Mouse (Mus musculus): Measurements from ENCODE around the gene Smurf1.

Smurf1 gene

DNA sequence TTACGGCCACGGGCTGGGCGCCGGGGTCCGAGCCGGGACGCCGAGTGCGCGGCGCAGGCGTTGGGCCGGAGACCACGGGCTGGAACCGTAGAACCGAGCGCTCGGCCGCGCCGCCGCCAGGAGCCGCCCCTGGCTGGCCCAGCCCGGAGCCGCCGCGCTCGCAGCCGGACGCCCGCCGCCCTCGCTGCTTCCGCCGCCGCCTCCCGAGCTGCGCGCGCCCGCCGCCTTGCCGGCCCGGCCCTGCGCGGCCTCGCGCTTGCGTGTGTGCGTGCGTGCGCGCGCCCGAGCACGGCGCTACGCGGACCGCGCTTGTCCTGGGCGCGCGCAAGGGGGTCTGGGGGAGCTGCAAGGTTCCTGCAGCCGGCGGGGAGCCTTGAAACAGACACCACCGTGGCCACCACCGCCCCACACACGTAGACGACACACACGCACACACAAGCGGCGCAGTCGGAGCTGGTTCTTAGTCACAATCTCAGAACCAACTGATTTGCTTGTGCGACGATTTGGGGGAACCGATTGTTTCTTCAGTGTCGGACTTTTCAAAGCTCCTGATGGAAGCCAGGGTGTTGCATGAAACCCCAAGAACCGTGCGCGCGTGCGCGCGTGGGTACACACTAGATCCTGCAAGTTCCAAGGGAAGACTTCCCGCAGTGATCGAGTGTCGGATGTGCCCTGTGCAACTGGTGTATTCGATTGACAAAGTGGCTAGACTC lies at the start of gene Smurf1:
Gene Smurf1, minus strand, starts transcription at position 209 of the 713 bp plus-strand sequence.
- peak; percentile 65 for DNase-seq (ENCODE audit: low read depth)

DNA sequence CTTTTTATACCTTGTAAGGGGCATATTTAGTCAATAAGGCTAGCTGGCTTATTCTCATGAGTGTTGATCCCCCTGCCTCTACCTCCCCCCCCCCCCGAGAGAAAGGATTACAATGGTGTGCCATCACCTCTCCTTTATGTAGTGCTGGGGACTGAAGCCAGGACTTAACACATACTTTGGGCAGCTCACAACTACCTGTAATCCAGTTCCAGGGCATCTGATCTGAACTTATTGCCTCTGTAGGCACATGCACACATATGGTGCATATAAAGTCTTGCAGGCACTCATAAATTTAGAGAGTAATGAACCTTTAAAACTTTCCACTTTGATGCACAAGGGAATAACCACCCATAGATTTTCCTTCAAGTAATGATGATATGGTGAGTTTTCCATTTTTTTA lies 48.6 kb upstream of the Smurf1 start:
- DNase-seq (ENCODE audit: low read depth) = no peak

DNA sequence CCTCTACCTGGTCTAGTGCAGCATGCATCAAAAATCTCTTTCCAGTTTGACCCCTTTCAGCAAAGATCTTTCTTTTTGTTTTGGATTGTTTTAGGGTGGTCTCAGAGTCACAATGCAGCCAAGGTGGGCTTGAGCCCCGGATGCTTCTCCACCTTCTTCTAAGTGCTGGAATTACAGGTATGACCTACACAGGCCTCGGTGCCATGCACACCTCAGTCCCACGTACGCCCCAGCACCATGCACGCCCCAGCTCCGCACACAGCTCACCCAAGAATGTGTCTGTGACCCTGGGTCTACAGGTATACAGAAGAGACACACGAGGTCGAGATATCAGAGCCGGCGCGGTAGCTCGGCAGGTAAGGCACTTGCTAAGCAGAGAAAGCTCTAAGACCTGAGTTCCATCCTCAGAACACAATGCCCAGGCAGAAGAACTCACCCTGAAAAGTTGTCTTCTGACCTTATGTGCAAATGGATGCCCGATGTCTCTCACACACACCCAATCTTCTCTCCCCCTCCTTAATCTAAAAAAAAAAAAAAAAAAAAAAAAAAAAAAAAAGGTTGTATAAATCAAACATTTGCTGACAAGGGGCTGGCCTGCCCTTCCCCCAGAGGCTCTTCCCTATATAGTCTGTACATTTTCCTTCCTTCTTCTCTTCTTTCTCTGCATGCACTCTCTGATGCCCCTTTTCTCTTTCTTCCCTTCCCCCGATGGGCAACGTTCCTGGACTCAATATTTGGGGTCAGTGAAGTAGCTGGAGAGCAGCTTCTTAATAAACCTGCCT lies 43.4 kb upstream of the Smurf1 start:
- DNase-seq (ENCODE audit: low read depth) = no peak

DNA sequence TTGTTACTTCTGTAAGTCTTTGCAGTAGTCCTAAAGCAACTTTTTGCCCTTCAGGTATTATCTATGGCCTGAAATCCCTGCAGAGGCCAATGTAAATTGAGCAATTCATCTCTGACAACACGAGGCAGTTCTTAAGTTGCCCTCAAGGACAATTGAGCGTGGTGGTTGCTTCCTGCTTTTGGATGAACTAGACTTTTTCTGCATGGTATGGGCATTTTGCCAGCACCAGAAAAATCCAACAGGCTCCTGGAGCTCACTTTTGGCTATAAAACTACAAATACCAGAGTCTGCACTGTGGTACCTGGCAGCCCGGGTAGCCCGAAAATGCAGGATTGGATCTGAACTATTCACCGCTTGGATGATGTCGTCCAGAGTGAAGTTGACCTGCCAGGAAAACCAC lies 39.9 kb upstream of the Smurf1 start:
- DNase-seq (ENCODE audit: low read depth) = no peak

DNA sequence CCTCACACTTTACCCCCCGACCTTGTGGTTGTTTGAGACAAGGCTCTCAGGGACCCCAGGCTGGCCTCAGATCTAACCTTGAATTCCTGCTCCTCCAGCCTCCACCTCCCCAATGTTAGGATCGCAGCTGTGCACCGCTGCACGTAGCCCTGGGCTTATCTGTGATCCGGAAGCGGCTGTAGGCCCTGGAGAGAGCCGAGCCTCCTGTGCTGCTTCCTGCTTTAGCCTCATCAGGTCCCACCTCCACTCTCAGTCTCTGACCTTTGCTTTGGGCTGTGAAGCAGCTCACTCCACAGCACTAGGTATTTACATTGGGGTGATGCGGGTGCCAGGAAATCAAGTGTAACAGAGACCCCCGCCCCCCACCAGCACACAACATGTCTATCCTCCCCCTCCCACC lies 38.8 kb upstream of the Smurf1 start:
- DNase-seq (ENCODE audit: low read depth) = no peak

DNA sequence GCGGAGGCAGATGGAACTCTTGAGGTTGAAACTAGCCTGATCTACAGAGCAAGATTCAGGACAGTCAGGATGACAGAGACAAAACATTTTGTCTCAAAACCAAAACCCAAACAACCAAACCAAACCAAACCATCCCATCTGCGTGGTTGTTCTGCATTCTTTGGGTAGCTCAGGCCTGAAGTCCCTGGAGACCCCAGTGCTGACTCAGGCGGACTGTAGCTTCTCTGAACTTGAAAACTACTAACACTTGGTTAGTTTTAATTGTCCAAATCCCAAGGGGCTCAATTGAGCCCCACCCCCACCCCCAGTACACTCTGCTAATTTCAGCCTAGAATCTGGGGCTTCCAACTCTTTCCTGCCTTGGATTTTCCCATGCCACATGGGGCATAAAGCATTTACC lies 37.7 kb upstream of the Smurf1 start:
- no peak for DNase-seq (ENCODE audit: low read depth)

DNA sequence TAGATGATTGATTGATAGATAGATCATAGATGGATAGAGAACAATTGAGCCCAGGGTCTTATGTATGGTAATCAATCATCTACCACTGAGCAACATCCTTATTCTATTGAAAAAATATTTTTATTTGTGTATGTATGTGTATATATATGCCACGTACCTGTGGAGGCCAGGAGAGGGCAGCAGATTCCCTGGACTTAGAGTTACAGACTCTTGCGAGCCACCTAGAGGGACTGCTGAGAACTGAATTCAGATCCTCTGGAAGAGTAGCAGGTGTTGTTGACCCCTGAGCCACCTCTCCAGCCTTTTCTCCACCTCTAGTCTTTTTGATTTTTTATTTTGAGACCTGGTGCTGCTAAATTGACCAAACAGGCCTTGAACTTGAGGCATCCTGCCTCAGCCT lies 32.8 kb upstream of the Smurf1 start:
- DNase-seq (ENCODE audit: low read depth) = peak; percentile 58

DNA sequence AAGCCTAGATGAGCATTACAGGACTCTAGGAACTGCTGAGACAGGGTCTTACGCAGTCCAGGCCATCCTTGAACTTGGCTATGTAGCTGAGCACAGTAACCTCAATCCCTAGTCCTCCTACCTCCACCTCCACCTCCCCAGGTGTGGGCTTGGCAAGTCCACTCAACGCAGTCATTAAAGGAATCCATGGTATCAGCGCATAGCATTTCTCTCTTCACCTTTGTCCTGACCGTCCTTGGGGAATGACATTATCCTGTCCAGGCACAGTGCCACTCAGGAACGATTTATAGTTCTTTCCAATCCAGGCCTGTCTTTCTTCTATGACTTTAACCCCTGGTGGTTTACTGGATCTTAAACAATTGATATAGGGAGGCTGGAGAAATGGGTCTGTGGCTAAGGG lies 24.8 kb upstream of the Smurf1 start:
- no peak for DNase-seq (ENCODE audit: low read depth)

DNA sequence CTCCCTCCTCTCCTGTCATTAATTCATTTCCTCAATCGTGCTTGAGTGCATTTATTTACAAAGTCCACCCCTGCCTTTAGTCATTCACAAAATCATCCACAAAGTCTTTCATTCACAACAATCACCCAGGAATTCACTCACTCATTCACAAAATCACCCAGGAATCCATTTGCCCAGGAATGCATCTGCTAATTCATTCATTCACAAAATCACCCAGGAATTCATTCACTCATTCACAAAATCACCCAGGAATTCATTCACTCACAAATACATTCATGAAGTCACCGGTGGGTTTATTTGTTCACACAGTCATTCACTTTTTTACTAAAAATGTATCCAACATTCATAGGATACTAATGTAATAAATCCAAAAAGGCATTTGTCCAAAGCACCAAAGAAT lies 24.4 kb upstream of the Smurf1 start:
- DNase-seq (ENCODE audit: low read depth) = no peak

DNA sequence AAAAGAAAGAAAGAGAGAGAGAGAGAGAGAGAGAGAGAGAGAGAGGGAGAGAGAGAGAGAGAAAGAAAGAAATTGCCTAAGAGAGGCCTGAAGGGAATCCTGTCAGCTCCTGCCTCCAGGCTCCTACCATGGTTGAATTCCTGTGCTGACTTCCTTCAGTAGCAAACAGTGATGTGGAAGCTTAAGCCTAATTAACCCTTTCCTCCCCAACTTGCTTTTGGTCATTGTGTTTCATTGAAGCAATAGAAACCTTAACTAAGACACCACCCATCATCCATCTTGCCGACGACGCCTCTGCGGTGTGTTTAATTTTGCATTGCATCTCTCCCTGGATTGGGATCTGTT lies 23.4 kb upstream of the Smurf1 start:
- DNase-seq (ENCODE audit: low read depth) = no peak

DNA sequence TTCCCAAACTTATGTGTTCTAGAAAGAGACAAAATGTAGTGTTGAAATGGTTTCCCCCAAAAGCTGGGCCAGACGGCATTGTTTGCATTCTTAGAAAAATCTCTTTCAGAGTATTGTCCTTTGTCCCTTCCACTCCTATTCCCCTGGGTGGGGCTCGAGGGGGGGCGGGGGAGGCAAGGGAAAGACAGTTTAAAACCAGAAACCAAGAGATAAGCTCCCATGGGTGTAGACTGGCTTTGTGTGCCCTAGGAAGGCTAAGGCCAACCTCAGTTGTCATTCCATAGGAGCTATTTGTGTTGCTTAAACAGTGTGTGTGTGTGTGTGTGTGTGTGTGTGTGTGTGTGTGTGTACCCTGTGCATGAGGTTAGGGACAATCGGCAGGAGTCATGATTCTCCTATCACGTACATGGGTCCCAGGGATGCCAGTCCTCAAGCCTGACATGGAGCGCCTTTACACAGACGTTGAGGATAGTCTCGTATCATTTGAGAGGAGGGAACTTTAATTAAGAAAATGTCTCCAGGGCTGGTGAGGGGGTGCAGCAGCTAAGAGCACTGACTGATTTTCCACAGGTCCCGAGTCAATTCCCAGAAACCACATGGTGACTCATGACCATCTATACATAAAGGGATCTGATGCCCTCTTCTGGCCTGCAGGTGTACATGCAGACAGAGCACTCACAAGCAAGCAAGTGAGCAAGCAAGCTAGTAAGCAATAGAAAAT lies 22.9 kb upstream of the Smurf1 start:
- DNase-seq (ENCODE audit: low read depth) = no peak

DNA sequence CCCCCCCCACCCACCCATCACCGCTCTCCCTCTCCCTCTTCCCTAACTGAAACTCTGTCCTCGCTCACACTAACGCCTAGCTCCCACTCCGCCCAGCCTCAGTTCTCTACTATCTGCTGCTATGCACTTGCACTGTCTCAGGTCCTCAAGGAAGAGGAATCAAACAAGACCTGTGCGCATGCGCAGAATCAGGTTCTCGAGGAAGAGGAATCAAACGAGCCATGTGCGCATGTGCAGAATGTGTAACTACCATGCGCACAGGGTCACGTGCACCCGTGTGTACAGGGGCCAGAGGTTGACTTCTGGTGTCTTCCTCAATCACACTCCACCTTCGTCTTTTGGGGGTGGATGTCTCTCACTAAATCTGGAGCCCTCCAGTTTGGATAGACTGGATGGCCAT lies 21.9 kb upstream of the Smurf1 start:
- DNase-seq (ENCODE audit: low read depth) = no peak

DNA sequence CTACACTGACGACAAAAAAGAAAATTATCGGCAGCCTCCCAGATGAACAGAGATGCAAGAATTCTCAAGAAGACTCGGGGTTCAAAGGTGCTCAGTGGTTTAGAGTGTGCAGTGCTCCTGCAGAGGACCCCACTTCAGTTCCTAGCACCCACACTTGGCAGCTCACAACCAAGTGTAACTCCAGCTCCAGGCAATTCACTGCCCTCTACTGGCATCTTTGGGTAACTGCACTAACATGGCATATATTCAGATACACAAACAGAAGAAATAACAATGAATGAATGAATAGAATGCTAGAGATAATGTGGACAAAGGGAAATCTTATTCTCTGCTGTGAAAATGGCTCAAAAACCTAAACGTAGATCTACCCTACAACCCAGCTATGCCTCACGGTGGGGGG lies 19.2 kb upstream of the Smurf1 start:
- no peak for DNase-seq (ENCODE audit: low read depth)

DNA sequence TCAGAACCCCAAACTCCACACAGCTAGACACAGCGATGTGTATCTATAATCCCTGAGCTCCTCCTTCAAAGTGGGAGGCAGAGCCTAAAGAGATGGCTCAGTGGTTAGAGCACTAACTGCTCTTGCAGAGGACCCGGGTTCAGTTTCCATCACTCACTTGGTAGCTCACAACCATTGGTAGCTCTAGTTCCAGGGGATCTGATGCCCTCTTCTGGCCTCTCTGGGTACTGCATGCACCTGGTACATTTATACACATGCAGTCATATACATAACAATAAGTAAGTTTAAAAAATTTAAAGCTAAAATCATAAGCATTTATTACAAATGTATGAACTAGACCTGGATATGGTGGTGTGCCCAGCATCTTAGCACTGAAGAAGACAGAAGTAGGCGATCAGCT lies 17.6 kb upstream of the Smurf1 start:
- DNase-seq (ENCODE audit: low read depth) = no peak

DNA sequence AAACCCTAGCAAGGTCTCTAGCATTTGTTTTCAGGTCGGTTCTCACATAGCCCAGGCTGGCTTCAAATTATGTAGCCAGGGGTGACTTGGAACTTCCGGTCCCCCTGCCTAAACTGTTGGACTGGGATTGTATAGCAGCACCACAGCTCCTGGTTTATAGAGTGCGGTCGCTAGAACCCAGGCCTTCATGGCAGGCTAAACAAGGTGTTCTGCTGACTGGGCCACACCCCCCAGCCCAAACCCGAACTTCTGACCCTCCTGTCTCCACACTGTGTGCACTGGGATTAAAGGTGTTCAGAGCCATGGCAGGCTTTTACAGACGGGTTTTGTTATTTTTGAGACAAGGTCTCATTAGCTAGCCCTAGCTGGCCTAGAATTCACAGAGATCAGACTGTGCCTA lies 13.5 kb upstream of the Smurf1 start:
- DNase-seq (ENCODE audit: low read depth) = no peak

DNA sequence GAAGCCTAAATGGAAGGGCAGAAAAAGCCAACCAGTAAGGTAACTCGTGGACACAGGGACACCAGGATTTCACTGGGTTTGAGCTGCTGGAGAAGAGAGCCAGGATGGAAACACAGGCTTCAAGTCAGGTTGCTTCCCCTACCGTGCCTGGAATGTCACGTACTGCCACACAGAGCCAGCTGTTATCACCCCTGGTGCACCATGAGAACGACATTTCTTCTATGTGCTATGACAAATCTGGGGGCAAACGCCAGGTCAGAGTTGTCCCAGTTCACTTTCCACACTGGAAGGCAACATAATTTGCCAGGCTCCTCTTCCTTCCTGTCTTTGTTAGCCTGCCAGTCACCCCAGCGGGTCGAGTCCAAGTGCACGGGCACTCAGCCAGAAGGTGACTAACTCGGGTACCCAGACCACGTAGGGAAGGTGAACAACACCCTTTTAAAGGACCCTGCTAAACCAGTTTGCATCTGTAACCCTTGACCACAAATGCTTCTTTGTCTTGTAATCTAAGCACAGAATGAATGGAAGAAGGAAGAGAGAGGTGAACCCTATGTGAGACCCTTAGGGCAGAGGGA lies 13.0 kb upstream of the Smurf1 start:
- DNase-seq (ENCODE audit: low read depth) = no peak

DNA sequence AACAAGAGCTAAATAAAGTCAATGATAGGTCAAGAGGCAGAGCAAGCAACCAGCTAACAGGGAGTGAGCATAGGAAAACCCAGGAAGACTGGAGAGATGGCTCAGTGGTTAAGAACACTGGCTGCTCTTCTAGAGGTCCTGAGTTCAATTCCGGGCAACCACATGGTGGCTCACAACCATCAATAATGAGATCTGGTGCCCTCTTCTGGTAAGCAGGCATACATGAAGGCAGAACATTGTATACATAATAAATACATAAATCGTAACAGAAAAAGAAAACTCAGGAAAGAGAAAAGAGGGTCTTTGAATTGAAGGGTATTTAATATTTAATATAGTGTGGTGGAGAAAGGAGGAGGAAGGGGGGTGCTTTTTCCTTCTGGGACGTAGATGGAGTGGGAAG lies 5.6 kb upstream of the Smurf1 start:
- no peak for DNase-seq (ENCODE audit: low read depth)

DNA sequence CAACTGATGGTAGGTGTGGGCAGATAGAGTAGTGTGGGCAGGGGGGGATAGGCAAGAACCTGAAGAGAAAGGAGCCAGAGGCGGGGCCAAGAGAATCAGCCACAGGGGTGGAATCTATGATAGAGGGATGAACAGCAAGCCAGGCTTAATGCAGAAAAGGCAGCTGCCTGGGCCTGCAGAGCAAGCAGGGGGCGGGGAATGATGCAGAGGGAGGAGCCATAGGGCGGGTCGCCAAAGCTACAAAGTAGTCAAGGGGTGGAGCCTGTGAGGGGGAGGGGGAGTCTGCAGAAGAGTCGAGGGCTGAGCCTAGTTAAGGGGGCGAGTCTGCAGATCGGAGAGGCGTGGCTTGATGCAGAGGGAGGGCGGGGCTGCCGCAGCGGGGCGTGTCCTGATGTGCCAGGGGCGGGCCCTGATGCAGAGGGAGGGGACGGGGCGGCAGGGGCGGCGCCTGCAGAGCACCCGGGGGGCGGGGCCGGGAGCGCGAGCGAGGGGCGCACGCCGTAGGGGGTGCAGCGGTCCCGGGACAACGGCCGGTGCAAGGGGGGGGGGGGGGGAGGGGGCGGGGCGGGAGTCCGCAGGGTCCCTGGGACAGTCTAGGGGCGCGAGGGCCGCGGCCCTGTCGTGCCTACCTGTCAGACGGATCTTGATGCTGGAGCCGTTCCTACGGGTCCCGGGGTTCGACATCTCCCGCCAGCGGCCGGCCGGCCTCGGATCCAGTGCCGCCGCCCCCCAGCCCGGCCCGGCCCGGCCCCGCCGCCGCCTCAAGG lies 592 bp downstream of the Smurf1 start:
- DNase-seq (ENCODE audit: low read depth) = peak; percentile 80

DNA sequence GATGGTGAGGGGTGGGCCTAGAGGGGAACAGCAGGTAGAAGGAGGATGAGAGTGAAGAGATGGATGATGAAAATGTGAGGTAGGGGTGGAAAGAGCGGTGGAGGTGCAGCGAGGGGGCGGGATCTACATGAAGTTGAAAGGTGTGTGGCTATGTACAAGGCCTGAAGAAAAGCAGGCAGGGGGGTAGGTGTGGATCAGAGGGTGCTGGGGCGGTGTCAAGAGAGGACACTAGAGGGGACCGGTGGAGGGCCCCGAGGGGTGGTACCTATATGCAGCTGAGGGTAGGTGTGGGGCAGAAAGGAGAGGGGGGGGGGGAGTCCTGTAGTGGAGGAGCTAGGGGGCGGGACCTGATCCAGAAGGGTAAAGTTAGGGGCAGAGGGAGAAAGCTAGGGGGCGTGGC lies 1.2 kb downstream of the Smurf1 start:
- DNase-seq (ENCODE audit: low read depth) = no peak

DNA sequence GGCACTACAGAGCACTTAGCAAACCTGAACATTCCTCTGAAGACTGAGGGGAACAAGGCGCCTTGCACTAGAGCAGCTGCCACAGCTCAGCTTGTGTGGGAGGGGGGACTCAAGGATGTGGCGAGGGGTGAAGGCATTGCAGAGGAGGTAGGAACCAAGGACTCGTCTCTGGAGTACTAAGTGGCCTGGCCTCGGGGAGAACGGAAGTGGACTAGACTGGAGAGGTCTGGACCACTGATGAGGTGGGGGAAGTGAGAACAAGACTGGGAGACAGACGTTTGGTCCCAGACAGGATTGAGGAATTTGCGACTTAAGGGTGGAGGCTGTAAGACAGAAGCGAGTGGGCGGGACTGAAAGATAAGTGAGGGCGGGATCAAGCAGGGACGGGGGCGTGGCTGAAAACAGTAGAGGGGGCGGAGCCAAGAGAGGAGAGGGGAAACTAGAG lies 1.8 kb downstream of the Smurf1 start:
- DNase-seq (ENCODE audit: low read depth) = peak; percentile 32

DNA sequence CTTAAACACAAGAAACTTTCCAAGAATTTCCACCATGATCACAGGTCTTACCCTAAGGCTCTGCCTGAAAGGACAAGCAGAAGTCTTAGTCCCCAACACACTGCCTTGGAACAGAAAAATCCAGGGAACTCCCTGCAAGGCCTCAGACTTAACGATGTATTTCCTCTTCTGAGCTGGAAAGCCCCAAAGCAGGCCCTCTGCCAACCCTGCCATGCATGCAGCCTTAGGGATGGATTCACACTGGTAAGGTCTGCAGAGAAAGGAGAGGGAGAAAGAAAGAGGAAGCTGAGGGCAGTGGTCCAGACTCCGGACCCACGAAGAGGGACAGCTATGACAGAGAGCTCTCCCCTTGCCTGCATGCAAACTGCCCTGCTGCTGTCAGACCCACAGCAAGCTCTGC lies 2.2 kb downstream of the Smurf1 start:
- no peak for DNase-seq (ENCODE audit: low read depth)

DNA sequence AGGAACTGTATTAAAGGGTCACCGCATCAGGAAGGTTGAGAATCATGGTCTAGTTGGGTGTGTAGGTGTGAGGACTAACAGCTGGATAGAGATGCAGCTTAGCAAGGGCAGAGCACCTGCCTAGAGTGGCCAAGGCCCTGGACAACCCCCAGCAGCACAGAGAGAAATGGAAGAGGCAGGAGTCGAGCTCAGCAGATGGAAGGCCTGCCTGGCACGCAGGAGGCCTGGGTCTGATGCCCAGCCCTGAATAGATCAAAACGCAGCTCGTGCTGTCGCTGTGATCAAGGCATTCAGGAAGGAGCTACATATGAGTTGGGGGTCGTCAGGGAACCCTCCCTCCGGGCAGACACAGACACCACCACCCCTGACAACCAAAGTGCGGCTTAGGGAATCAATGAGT lies 7.4 kb downstream of the Smurf1 start:
- DNase-seq (ENCODE audit: low read depth) = no peak

All from c-Kit-positive CD71-negative TER-119-negative erythroid progenitor cells, embryonic 14.5 days (primary cell).